Mouse (Mus musculus): Measurements from ENCODE around the gene Dvl1. TPM values are rescaled to one million over a fixed set of nuclear protein-coding genes. Genes with fewer than 3 reads are reported as not detected.

The Dvl1 gene
- polyA plus RNA-seq, 1 experiment from 2014 or later, result 15.1 TPM

DNA sequence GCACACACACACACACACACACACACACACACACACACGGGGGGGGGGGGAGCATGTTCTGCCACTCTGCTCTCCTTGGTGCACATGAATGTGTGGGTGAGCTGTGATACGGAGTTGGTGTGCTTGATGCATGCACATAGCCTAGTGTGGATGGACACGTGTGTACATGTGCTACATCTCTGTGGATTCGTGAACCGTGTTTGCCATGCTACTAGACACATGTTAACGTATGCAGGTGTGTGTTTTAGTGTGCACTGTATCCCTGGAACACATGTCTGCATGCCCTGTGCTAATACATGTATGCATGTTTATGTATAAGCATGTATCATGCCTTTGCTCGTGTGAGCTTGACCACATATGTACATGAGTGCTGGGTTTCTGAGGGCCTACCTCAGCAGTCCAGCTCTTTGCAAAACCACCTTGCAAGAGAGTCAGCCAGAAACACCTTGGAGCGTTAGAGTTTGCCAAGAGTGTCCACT lies 46.0 kb downstream of the Dvl1 start:
- H3K27ac ChIP-seq (ENCODE audit: low read depth, low read length), result no peak overlapping the region
- WGBS, result 78% methylated on average over 8 of the region's 8 CpGs
- H3K9me3 ChIP-seq (ENCODE audit: control insufficient read depth, low read length), result no peaks in the 10 kb centered on the region
- H3K4me2 ChIP-seq (ENCODE audit: low read depth), result peak overlapping the region; percentile 98
- no peak for DNase-seq (ENCODE audit: low spot score)
- H3K36me3 ChIP-seq (ENCODE audit: control insufficient read depth, insufficient read depth, low read length), result peaks cover 7% of the 10 kb centered on the region
- peak overlapping the region; percentile 90 for H3K4me3 ChIP-seq (ENCODE audit: low read depth, low read length)
- peak overlapping the region; percentile 32 for H3K9ac ChIP-seq (ENCODE audit: low read length)
- H3K4me1 ChIP-seq (ENCODE audit: control insufficient read depth, insufficient read depth, low read length), result peaks cover 27% of the 10 kb centered on the region
- no peak for ATAC-seq (ENCODE audit: insufficient read depth, low FRiP score, low TSS enrichment)
- no peaks in the 10 kb centered on the region for H3K27me3 ChIP-seq (ENCODE audit: control insufficient read depth, insufficient read depth, low read length)

DNA sequence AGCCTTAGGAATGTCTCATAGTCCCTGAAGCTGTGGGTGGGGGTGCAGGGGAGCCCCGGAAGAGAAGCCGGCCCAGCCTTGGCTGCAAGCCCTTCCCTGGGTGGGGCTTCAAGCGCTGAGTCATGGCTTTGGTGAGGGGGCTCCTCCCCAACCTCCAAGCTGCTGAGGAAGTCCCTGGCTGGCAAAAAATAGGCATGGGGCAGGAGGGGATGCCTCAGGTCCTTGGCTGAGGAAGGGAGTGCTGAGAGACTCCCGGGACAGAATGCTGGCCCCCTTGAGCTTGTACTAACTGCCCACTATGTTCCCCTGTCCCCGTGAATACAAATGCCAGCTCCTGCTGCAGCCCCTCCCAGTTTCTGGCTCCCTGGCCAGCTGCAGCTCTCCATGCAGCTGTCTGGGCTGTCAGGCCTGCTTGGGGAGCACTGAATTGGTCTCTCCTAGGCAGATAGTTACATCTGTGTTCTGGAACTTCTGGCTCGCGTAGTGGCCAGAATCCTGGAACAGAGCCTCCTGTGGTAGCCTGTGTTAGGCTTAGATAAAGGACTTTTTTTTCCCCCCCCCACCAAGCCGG lies 47.2 kb downstream of the Dvl1 start:
- Histone ChIP-seq H3K4me2 (ENCODE audit: low read depth) (peak overlapping the region; percentile 98), H3K27ac (ENCODE audit: low read depth, low read length) (no peak overlapping the region), H3K4me3 (ENCODE audit: low read depth, low read length) (peak overlapping the region; percentile 16; the same call in 1 of the 2 replicates), H3K36me3 (ENCODE audit: control insufficient read depth, insufficient read depth, low read length) (peaks cover 6% of the 10 kb centered on the region), H3K9me3 (ENCODE audit: control insufficient read depth, low read length) (no peaks in the 10 kb centered on the region), H3K9ac (ENCODE audit: low read length) (peak overlapping the region; percentile 23), H3K27me3 (ENCODE audit: control insufficient read depth, insufficient read depth, low read length) (no peaks in the 10 kb centered on the region), H3K4me1 (ENCODE audit: control insufficient read depth, insufficient read depth, low read length) (peaks cover 27% of the 10 kb centered on the region)
- ATAC-seq (ENCODE audit: insufficient read depth, low FRiP score, low TSS enrichment) (no peak), DNase-seq (ENCODE audit: low spot score) (no peak)
- WGBS, result 34% methylated on average over 8 of the region's 8 CpGs

DNA sequence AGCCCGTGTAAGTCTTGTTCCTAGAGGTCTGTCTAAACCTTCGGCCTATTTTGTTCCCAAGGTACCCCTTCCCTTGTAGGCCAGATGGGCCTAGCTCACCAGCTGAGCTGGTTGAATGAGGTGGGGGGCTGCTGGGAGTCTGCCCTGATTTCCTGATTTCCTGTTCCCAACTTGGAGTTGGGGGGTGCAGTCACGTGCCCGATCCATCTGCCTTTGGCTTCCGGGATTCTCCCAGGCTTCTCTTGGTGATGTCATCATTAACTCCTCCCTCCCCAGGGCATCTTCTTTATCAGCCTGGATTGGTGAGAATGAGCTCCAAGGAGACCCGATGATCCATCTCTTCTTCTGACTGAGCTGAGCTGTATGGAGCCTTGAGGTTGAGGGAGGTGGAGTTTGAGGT lies 48.0 kb downstream of the Dvl1 start:
- no peak overlapping the region for H3K4me2 ChIP-seq (ENCODE audit: low read depth)
- H3K27ac ChIP-seq (ENCODE audit: low read depth, low read length), result no peak overlapping the region
- no peaks in the 10 kb centered on the region for H3K27me3 ChIP-seq (ENCODE audit: control insufficient read depth, insufficient read depth, low read length)
- H3K9ac ChIP-seq (ENCODE audit: low read length), result no peak overlapping the region
- peaks cover 27% of the 10 kb centered on the region for H3K4me1 ChIP-seq (ENCODE audit: control insufficient read depth, insufficient read depth, low read length)
- H3K9me3 ChIP-seq (ENCODE audit: control insufficient read depth, low read length), result no peaks in the 10 kb centered on the region
- peaks cover 13% of the 10 kb centered on the region for H3K36me3 ChIP-seq (ENCODE audit: control insufficient read depth, insufficient read depth, low read length)
- WGBS, result 46% methylated on average over 6 of the region's 6 CpGs
- DNase-seq (ENCODE audit: low spot score) (no peak), ATAC-seq (ENCODE audit: insufficient read depth, low FRiP score, low TSS enrichment) (no peak)
- H3K4me3 ChIP-seq (ENCODE audit: low read depth, low read length), result no peak overlapping the region

DNA sequence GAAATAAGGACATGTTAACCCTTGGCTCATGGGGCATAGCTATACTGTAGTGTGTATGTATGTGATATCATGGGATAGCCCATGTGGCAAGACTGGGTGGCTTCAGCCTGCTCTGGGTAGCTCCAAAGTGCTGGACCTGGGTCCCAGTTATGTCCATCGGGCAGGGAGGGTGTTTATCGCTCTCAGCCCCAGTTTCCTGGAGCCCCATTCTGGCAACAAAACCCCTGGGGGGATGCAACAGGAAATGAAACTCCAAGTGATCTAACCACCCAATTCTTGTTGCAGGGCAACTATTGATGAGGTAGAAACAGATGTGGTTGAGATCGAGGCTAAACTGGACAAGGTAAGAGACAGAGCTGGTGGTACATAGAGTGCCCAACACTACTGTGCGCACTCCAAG lies 48.6 kb downstream of the Dvl1 start:
- no peak overlapping the region for H3K4me3 ChIP-seq (ENCODE audit: low read depth, low read length)
- H3K27ac ChIP-seq (ENCODE audit: low read depth, low read length), result no peak overlapping the region
- H3K36me3 ChIP-seq (ENCODE audit: control insufficient read depth, insufficient read depth, low read length), result peaks cover 15% of the 10 kb centered on the region
- no peak overlapping the region for H3K9ac ChIP-seq (ENCODE audit: low read length)
- H3K27me3 ChIP-seq (ENCODE audit: control insufficient read depth, insufficient read depth, low read length), result no peaks in the 10 kb centered on the region
- ATAC-seq (ENCODE audit: insufficient read depth, low FRiP score, low TSS enrichment) (no peak), DNase-seq (ENCODE audit: low spot score) (no peak)
- H3K4me2 ChIP-seq (ENCODE audit: low read depth), result no peak overlapping the region
- 96% methylated on average over 4 of the region's 4 CpGs for WGBS
- H3K9me3 ChIP-seq (ENCODE audit: control insufficient read depth, low read length), result no peaks in the 10 kb centered on the region
- peaks cover 21% of the 10 kb centered on the region for H3K4me1 ChIP-seq (ENCODE audit: control insufficient read depth, insufficient read depth, low read length)

DNA sequence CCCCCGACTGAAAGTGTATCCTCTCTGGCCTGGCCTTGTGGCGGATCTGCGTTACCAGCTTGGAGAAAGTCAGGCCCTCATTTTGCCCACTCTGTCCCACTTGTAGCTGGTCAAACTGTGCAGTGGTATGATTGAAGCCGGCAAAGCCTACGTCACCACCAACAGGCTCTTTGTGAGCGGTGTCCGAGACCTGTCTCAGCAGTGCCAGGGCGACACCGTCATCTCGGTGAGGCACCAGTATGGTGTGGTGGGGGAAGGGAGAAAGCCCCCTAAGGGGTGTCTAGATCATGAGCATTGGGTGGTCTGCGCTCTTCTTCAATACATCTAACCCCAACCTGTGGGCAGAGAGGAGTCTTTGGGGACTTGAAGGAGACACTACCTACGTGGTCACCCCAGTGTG lies 49.3 kb downstream of the Dvl1 start:
- DNase-seq (ENCODE audit: low spot score) (no peak), ATAC-seq (ENCODE audit: insufficient read depth, low FRiP score, low TSS enrichment) (no peak)
- WGBS, result 99% methylated on average over 12 of the region's 12 CpGs
- H3K4me2 ChIP-seq (ENCODE audit: low read depth), result no peak overlapping the region
- H3K36me3 ChIP-seq (ENCODE audit: control insufficient read depth, insufficient read depth, low read length), result peaks cover 15% of the 10 kb centered on the region
- no peak overlapping the region for H3K9ac ChIP-seq (ENCODE audit: low read length)
- no peak overlapping the region for H3K4me3 ChIP-seq (ENCODE audit: low read depth, low read length)
- no peaks in the 10 kb centered on the region for H3K27me3 ChIP-seq (ENCODE audit: control insufficient read depth, insufficient read depth, low read length)
- peaks cover 19% of the 10 kb centered on the region for H3K4me1 ChIP-seq (ENCODE audit: control insufficient read depth, insufficient read depth, low read length)
- no peaks in the 10 kb centered on the region for H3K9me3 ChIP-seq (ENCODE audit: control insufficient read depth, low read length)
- no peak overlapping the region for H3K27ac ChIP-seq (ENCODE audit: low read depth, low read length)

DNA sequence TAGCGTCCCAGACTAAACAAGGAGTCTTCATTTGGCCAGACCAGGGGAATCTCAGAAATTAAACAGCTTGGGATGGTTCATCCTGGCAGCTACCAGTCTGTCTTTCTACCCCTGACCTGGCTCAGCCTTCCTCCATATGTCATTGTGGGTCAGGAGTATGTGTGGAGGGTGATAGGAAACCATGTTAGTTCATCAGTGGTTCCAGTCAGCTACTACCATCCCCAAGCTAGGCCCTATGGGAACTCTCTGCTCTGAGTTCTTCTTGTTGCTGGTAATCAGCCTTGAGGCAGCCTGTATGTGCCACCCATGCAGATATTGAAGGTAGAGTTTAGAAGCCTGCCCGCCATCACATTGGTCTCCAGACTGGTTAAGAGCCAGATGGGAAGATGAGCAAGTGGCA lies 51.1 kb downstream of the Dvl1 start:
- no peak overlapping the region for H3K4me3 ChIP-seq (ENCODE audit: low read depth, low read length)
- H3K4me2 ChIP-seq (ENCODE audit: low read depth), result no peak overlapping the region
- WGBS, result 93% methylated on average over 2 of the region's 2 CpGs
- no peak for ATAC-seq (ENCODE audit: insufficient read depth, low FRiP score, low TSS enrichment)
- H3K4me1 ChIP-seq (ENCODE audit: control insufficient read depth, insufficient read depth, low read length), result peaks cover 15% of the 10 kb centered on the region
- peaks cover 23% of the 10 kb centered on the region for H3K36me3 ChIP-seq (ENCODE audit: control insufficient read depth, insufficient read depth, low read length)
- H3K9me3 ChIP-seq (ENCODE audit: control insufficient read depth, low read length), result no peaks in the 10 kb centered on the region
- H3K9ac ChIP-seq (ENCODE audit: low read length), result no peak overlapping the region
- H3K27ac ChIP-seq (ENCODE audit: low read depth, low read length), result no peak overlapping the region
- DNase-seq (ENCODE audit: low spot score), result no peak
- H3K27me3 ChIP-seq (ENCODE audit: control insufficient read depth, insufficient read depth, low read length), result no peaks in the 10 kb centered on the region

DNA sequence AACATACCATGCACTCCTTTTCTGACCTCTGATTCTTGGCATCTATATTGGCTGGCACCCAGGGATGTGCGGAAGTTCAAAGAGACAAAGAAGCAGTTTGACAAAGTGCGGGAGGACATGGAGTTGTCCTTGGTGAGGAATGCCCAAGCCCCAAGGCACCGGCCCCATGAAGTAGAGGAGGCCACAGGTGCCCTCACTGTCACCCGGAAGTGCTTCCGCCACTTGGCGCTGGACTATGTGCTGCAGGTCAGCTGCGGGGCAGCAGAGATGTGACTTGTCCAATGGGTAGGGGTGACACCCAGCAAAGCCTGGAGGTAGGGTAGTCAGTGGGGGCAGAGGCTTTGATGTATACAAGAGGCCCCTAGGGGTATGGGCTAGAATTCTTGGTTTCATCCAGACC lies 52.2 kb downstream of the Dvl1 start:
- no peak for DNase-seq (ENCODE audit: low spot score)
- Histone ChIP-seq H3K9ac (ENCODE audit: low read length) (no peak overlapping the region), H3K4me2 (ENCODE audit: low read depth) (no peak overlapping the region), H3K4me1 (ENCODE audit: control insufficient read depth, insufficient read depth, low read length) (peaks cover 8% of the 10 kb centered on the region), H3K4me3 (ENCODE audit: low read depth, low read length) (no peak overlapping the region), H3K9me3 (ENCODE audit: control insufficient read depth, low read length) (no peaks in the 10 kb centered on the region), H3K27ac (ENCODE audit: low read depth, low read length) (no peak overlapping the region), H3K36me3 (ENCODE audit: control insufficient read depth, insufficient read depth, low read length) (peaks cover 31% of the 10 kb centered on the region), H3K27me3 (ENCODE audit: control insufficient read depth, insufficient read depth, low read length) (no peaks in the 10 kb centered on the region)
- ATAC-seq (ENCODE audit: insufficient read depth, low FRiP score, low TSS enrichment), result no peak
- WGBS, result 93% methylated on average over 7 of the region's 7 CpGs

DNA sequence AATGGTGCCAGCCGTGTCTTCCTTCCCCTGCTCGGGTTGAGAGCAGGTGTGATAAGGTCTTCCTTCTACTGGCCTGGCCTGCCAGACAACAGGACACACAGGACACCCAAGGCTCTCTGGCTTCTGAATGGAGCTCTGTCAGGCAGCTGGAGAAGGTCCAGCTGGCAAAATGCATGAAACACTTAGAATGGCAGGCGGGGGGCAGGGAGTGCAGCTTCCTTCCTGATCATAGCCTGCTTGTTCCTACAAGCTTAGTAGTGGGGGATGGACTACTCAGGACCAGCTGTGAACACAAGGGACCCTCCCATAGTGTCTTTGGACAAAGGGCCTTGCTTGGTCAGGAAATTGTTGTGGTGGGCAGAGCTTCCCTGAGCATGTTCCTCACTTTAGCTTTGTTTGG lies 54.0 kb downstream of the Dvl1 start:
- peaks cover 37% of the 10 kb centered on the region for H3K36me3 ChIP-seq (ENCODE audit: control insufficient read depth, insufficient read depth, low read length)
- no peak for DNase-seq (ENCODE audit: low spot score)
- 95% methylated on average over 3 of the region's 3 CpGs for WGBS

DNA sequence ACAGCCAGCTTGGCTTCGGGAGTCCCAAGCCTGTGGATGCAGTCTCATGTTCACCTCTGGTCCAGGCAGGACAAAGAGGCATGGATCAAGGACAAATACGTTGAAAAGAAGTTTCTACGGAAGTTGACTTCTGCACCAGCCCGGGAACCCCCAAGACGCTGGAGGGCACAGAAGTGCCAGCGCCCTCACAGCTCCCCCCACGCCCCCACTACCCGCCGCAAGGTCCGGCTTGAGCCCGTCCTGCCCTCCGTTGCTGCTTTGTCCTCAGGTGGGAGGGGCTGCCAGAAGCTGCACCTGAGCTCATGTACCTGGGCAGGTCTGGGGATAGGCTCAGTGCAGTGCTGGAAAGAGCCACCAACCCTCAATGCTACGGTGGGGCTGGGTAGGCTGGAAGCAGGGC lies 56.0 kb downstream of the Dvl1 start:
- no peak overlapping the region for H3K9ac ChIP-seq (ENCODE audit: low read length)
- H3K36me3 ChIP-seq (ENCODE audit: control insufficient read depth, insufficient read depth, low read length), result peaks cover 34% of the 10 kb centered on the region
- no peaks in the 10 kb centered on the region for H3K4me1 ChIP-seq (ENCODE audit: control insufficient read depth, insufficient read depth, low read length)
- DNase-seq (ENCODE audit: low spot score) (no peak), ATAC-seq (ENCODE audit: insufficient read depth, low FRiP score, low TSS enrichment) (no peak)
- 96% methylated on average over 13 of the region's 13 CpGs for WGBS
- no peak overlapping the region for H3K4me2 ChIP-seq (ENCODE audit: low read depth)
- H3K4me3 ChIP-seq (ENCODE audit: low read depth, low read length), result no peak overlapping the region
- no peaks in the 10 kb centered on the region for H3K9me3 ChIP-seq (ENCODE audit: control insufficient read depth, low read length)
- H3K27me3 ChIP-seq (ENCODE audit: control insufficient read depth, insufficient read depth, low read length), result no peaks in the 10 kb centered on the region
- no peak overlapping the region for H3K27ac ChIP-seq (ENCODE audit: low read depth, low read length)

More for the DNA sequence above, 54.0 kb downstream of the Dvl1 start:
- Histone ChIP-seq H3K4me3 (ENCODE audit: low read depth, low read length) (no peak overlapping the region), H3K27ac (ENCODE audit: low read depth, low read length) (no peak overlapping the region), H3K4me1 (ENCODE audit: control insufficient read depth, insufficient read depth, low read length) (no peaks in the 10 kb centered on the region), H3K9me3 (ENCODE audit: control insufficient read depth, low read length) (no peaks in the 10 kb centered on the region), H3K27me3 (ENCODE audit: control insufficient read depth, insufficient read depth, low read length) (no peaks in the 10 kb centered on the region), H3K9ac (ENCODE audit: low read length) (no peak overlapping the region), H3K4me2 (ENCODE audit: low read depth) (no peak overlapping the region)
- ATAC-seq (ENCODE audit: insufficient read depth, low FRiP score, low TSS enrichment), result no peak
